Comparison of ENCODE assay signal across 1 mouse cellular context in the genomic region with DNA sequence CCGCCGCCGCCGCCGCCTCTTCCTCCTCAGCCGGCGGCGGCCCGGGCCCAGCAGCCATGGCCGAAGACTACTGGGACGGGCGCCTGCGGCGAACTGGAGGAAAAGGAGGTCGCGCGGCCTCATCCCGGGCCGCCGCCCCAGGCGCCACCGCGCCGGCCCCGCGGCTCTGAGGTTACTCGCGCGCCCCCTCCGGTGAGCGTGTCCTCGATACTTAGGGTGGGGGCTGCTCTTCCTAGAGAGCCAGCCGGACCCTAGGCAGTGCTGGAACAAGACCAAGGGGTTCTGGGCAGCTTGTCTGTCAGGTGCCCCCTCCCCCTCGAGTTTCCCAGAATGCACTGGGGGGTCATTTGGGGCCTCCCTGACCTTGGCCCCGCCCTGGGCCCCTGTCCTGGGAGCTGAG.
A peak's percentile ranks its signal among the peaks of the same experiment; 100 is the strongest.
TF ChIP-seq lines count a peak whose summit lies in the region.

No protein-coding gene starts in this region.

TF ChIP-seq in CH12.LX, 34 proteins besides CTCF, POLR2A, EP300 and RAD21:
- peak; percentile 8; the same call in 1 of the 2 replicates for TF ChIP-seq HCFC1 (IDR thresholded peaks at IDR 0.05; ENCODE audit: low read depth, low read length)
- TF ChIP-seq TCF12 (IDR thresholded peaks at IDR 0.05; ENCODE audit: low read depth, low read length), result no peak; the same call in 1 of the 2 replicates
- no peak for TF ChIP-seq MAX (IDR thresholded peaks at IDR 0.05; ENCODE audit: low read length)
- TF ChIP-seq ZNF384 (IDR thresholded peaks at IDR 0.05; ENCODE audit: low read depth, low read length), result no peak
- TF ChIP-seq SIN3A (IDR thresholded peaks at IDR 0.05; ENCODE audit: low read length), result peak; percentile 36
- 0 out of 2 replicates have a peak, but pooled peaks have one; percentile 26 for TF ChIP-seq MAZ (IDR thresholded peaks at IDR 0.05; ENCODE audit: low read depth, low read length)
